Mouse (Mus musculus): Measurements from ENCODE around the gene Klhdc8b.

Gene Klhdc8b

DNA sequence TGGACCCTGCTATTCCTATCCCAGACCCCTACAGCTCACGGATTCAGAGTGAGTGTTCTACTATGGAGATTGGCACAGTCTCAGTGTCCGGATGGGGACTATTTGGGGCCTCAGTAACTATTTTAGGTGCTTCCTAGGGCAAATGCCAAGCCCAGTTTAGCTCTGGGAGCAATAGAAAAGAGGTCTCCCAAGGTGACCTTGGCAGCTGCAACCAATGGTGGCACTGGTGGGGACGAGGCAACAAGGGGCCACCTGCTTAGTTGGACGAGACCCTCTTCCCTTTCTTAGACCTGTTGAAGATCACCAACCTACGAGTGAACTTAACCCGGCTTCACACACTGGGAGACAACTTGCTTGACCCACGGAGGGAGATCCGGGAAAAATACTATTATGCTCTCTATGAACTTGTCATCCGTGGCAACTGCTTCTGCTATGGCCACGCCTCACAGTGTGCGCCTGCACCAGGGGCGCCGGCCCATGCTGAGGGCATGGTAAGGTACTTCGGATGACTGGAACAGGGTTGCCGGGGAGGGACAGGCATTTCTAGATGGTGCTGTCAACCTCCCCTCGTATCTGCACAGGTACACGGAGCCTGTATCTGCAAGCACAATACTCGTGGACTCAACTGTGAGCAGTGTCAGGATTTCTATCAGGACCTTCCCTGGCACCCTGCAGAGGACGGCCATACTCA lies 20.3 kb upstream of the Klhdc8b start:
- no peak for DNase-seq (ENCODE audit: extremely low spot score)

DNA sequence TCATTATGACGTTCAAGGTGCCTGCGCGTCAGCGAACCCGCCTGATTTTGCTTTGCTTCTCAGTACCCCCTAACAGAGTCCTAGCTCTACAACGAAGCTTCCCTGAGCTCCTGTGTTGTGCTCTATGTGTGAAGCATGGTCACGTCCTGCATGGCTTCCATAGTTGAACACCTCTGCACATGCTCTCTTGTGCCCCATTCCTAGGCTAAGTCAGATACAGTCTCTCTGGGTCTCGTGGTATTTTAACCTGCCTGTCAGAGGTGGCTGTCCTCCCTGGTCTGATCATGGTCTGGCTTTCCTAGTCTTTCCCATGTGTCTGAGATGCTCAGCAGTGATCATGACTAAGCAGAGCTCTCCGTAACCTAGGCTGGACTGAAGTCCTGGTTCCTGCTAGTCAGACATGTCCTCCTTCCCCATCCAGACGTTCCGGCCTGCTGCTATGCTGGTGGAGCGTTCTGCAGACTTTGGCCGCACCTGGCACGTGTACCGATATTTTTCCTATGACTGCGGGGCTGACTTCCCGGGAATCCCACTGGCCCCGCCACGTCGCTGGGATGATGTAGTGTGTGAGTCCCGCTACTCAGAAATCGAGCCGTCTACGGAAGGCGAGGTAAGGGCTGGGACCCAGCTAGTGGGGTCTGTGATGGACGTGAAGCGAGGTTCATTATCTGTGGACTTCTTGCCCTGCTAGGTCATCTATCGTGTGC lies 19.6 kb upstream of the Klhdc8b start:
- DNase-seq (ENCODE audit: extremely low spot score): no peak

GRCm38 (mm10) chr9:108479721-108480351 lies 18.5 kb upstream of the Klhdc8b start, which contains the start of gene Lamb2:
TSS of gene Lamb2 (plus strand) at chr9:108479736.
- peak; percentile 82 for DNase-seq (ENCODE audit: extremely low spot score)

DNA sequence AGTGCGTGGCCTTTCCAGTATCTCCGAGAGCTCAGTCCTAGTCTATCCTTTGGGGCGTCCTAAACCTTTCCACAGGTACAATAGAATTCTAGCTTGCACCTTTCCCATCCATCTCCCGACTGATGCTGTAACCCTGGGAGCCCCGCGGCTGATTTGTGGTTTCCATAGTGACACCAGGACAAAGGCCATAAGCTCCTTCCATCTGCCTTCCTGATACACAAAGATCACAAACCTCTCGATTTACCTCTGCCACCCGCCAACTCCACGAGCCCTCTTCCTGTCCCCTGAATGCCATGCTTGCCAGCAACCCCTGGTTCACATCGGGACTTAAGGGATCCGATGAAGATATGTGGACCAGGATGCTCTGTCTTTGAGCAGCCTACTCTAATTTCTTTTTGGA lies 17.9 kb upstream of the Klhdc8b start:
- no peak for DNase-seq (ENCODE audit: extremely low spot score)

DNA sequence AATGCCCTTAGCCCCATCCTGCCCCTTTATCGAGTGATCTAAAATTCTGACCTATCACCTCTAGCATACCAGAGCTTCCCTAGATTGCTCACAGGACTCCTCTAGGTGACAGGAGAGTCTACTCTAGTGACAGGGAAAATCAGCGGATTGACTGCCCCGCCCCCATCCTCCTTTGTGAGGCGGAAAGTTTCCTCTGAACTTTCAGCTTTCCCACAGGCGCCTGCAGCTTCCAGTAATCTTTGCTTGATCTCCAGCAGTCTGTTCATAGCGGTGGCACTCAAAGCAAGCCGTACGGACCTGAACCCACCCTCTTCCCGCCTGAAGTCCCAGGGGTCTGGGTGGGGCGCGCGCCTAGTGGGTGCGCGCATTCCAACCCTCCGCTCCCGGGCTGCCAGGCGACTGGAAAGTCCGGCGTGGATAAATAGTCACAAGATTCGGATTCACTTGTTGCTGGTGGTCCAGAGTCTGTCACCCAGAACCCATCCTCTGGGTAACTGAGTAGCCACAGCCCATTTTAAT lies 17.3 kb upstream of the Klhdc8b start:
- DNase-seq (ENCODE audit: extremely low spot score): peak; percentile 89

GRCm38 (mm10) chr9:108474528-108474927 lies 13.1 kb upstream of the Klhdc8b start:
- no peak for DNase-seq (ENCODE audit: extremely low spot score)

DNA sequence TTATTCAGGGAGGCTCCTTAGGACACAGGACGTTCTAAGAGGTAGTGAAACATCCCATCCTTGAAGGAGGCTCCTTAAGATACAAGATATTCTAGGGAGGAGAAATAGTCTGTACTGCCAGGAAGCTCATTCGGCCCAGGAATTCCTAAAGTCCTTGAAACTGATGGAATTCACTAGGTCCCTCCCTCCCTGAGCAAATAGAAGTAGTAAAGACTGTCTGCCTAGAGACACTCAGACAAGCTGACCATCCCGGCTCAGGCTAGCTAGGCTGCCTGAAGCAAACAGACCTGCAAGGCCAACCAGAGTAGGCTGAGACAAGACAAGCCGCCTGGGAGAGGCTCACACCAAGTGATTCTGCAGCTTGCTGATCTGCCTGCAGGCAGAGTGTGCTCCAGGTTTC lies 8.5 kb upstream of the Klhdc8b start:
- no peak for DNase-seq (ENCODE audit: extremely low spot score)

DNA sequence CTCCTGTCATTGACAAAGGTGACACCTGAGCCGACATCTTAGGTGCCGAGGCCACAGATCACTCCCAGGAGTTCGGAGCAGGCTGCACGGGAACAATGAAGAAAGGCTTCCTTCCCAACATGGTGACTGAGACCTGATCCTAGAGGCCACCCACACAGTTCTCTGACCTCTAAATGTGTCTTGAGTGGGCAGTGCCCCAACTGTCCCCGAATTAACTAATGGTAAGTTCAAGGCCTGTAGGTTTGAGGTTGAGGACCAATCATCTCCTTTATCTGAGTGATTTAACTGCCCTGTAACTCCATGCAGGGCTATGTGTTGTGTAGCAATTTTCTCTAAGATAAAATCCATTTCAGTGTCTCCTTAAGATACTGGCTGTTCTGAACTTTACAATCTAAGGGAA lies 8.0 kb upstream of the Klhdc8b start:
- no peak for DNase-seq (ENCODE audit: extremely low spot score)

- DNase-seq (ENCODE audit: extremely low spot score): no peak
Observed at GRCm38 (mm10) chr9:108466219-108466618, 4.8 kb upstream of the Klhdc8b start.

- no peak for DNase-seq (ENCODE audit: extremely low spot score)
Observed at GRCm38 (mm10) chr9:108463713-108464112, 2.3 kb upstream of the Klhdc8b start.

DNA sequence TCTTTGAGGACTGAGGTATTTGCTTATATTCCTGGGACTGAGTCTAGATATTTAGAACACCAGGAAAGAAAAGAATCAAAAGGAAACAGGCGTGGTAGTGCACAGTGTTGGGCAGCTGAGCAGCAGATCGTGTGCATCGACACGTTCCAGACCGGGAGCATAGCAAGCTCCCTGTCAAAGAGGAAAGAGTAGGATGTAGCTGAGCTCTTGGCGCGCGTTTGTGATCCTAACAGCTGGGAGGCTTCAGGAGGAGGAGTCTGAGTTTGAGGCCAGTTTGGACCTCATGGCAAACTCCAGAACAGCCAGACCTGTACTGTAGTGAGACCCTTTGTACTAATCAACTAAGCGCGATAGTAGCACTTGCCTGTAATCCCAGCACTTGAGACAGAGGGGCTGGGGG lies 811 bp upstream of the Klhdc8b start:
- no peak for DNase-seq (ENCODE audit: extremely low spot score)

- DNase-seq (ENCODE audit: extremely low spot score): no peak
Observed at GRCm38 (mm10) chr9:108461675-108462074, 294 bp upstream of the Klhdc8b start.

GRCm38 (mm10) chr9:108460319-108461178 lies 832 bp downstream of the Klhdc8b start, which contains the start of gene Ccdc71:
TSS of gene Ccdc71 (plus strand) at chr9:108460527.
- DNase-seq (ENCODE audit: extremely low spot score): peak; percentile 88

- DNase-seq (ENCODE audit: extremely low spot score): no peak
Observed at GRCm38 (mm10) chr9:108459939-108460318, 1.5 kb downstream of the Klhdc8b start.

- DNase-seq (ENCODE audit: extremely low spot score): no peak
Observed at GRCm38 (mm10) chr9:108456953-108457352, 4.4 kb downstream of the Klhdc8b start.

- no peak for DNase-seq (ENCODE audit: extremely low spot score)
Observed at GRCm38 (mm10) chr9:108455747-108456571, 5.4 kb downstream of the Klhdc8b start.

DNA sequence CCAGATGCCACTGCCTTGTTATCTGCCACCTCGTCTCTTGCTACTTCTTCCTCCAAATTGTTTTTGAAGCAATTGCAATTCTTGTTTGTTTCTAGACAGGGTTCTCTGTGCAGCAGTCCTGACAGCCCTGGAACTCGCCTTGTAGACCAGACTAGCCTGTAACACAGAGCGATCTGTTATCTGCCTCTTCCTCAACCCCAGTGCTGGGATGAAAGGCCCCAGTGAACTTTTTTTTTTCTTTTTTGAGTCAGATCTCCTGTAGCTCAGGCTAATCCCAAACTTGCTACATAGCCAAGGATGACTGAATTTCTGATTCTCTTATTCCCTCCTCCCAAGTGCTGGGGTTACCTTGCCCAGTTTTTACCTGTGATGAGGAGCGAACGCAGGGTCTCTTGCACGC lies 7.0 kb downstream of the Klhdc8b start:
- no peak for DNase-seq (ENCODE audit: extremely low spot score)

DNA sequence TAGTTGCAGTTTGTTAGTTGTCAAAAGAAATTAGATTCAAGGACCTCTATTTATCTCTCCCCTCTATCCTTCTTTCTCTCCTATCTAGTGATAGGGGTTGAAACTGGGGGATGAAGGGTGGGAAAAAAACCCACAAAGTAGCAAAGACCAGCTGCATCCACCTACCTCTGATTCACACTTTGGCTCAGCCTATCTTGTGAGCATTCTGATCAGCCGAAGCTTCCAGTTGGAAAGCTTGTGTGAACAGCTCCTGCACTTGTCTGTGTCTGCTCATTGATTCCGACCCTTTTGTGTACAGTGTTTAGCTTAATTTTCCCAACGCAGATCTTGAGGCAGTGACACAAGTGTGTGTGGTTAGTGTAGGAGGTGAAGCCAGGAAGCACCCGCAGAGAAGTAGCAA lies 7.9 kb downstream of the Klhdc8b start:
- DNase-seq (ENCODE audit: extremely low spot score): no peak

DNA sequence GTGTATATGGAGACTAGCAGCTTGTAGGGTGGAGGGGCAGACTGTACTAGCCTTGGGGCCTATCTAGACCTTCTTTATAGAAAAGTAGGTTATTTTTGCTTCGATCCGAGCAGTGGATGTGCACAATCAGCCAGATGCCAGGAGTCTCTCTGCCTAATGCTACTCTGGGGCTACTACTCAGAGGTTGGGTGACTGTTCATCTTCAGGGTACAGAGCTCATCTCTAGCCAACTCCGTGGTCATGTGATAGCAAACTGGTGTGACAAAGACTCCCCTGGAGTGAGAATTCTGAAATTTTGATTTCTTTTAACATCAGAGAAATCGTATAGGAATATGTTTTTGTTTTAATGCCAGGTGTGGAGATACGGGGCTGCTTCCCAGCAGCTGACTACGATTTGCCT lies 8.5 kb downstream of the Klhdc8b start:
- DNase-seq (ENCODE audit: extremely low spot score): no peak

DNA sequence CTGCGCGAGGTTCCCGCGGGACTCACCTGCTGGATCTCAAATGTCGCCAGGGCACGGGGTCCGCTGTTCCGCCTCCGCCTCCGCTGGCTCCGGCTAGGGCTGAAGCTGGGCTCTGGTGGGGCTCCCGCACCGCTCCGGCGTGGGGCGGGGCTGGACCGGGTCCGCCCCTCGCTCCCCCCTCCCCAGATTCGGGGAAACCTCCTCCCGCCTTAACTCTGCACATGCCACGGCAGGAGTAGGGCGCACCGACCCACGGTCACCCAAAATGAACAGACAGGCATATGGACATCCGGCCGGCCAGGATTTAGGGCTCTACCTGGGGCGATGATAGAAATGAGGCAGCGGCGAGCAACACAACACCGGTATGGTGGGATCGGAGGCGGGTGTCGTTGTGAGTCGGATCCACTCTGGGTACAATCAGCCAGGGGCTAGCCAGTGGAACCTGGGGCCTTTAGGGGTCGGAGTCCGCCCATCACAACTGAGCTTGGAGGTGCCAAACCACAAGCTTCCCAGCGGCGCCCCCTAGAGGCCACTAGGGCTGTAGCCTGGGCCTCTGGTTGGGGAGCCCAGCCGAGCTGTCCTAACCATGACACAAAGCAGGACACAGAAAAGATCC lies 9.0 kb downstream of the Klhdc8b start:
- peak; percentile 90 for DNase-seq (ENCODE audit: extremely low spot score)
